Mouse (Mus musculus) WW6 (cell line): ENCODE results near the gene Plekhm1.

ENCODE experiments used
- DNase-seq: peaks from one replicate; pipeline ENCODE4 v3.0.0-alpha.2; 2013; ENCODE audit warnings: low read depth, low spot score

Plekhm1 gene

DNA sequence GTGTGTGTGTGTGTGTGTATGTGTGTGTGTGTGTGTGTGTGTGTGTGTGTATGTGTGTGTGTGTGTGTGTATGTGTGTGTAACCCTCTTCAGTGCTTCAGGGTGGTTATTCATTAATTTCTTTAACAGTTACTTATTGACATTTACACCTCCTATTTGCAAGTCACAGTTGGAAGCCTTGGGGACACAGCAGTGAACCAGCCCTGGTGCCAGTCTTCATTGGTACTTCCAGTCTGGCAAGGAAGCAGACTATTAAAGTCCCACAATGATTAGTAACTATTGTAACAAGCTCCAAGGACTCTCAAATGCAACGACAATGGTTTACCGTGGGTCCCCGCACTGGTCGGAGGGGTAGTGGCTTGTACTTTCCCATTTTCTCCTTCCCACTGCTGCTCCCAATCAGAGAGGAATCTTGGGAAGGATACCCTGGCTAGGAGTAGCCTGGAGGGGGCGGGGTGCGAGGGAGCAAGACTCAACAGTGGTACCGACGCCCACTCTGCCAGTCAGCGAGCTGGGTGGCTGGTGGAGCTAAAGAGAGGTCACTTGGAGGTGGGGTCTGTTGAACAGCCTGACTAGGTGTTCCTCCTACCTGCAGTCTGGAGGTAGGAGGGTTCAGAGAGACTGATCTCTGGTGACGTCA is 97.6 kb downstream of the Plekhm1 start:
- no peak for DNase-seq
